Mouse (Mus musculus) adrenal gland, postnatal 14 days (tissue): Measurements from ENCODE around the gene Ppp1r1c. TPM values are rescaled to one million over a fixed set of nuclear protein-coding genes. Genes with fewer than 3 reads are reported as not detected.

Source experiments
- DNase-seq: peaks from one replicate; pipeline ENCODE4 v3.0.0; 2021; ENCODE audit warnings: mixed read lengths
- long read RNA-seq, 2 experiments: library from polyadenylated mRNA; stranded (forward); transcript quantifications; one replicate each; pipeline ENCODE4 v2.0.0; 2021
- total RNA-seq: library from RNA; stranded (reverse); gene quantifications from 2 replicates; pipeline ENCODE4 v1.2.3, GENCODE M21; 2021

Ppp1r1c gene
- not detected in 2 replicates for total RNA-seq
- long read RNA-seq, experiment 1, result 0 reads
- long read RNA-seq, experiment 2, result 0 reads

GRCm38 (mm10) chr2:79707575-79707974, at the start of gene Ppp1r1c:
Gene Ppp1r1c (plus strand): TSS chr2:79707780.
- DNase-seq, result no peak

- no peak for DNase-seq
Observed at GRCm38 (mm10) chr2:79660417-79661185, 47.0 kb upstream of the Ppp1r1c start.

GRCm38 (mm10) chr2:79661486-79662104, 46.0 kb upstream of the Ppp1r1c start:
- no peak for DNase-seq

GRCm38 (mm10) chr2:79664532-79665286, 42.9 kb upstream of the Ppp1r1c start:
- DNase-seq, result no peak

GRCm38 (mm10) chr2:79665492-79665891, 42.1 kb upstream of the Ppp1r1c start:
- DNase-seq, result no peak

- no peak for DNase-seq
Observed at GRCm38 (mm10) chr2:79675266-79675665, 32.3 kb upstream of the Ppp1r1c start.

- no peak for DNase-seq
Observed at GRCm38 (mm10) chr2:79677663-79678257, 29.8 kb upstream of the Ppp1r1c start.

- no peak for DNase-seq
Observed at GRCm38 (mm10) chr2:79681672-79682071, 25.9 kb upstream of the Ppp1r1c start.

GRCm38 (mm10) chr2:79683258-79683657, 24.3 kb upstream of the Ppp1r1c start:
- no peak for DNase-seq

GRCm38 (mm10) chr2:79690838-79691237, 16.7 kb upstream of the Ppp1r1c start:
- DNase-seq, result no peak

GRCm38 (mm10) chr2:79695190-79695589, 12.4 kb upstream of the Ppp1r1c start:
- no peak for DNase-seq

- no peak for DNase-seq
Observed at GRCm38 (mm10) chr2:79695939-79696338, 11.6 kb upstream of the Ppp1r1c start.

GRCm38 (mm10) chr2:79696478-79697230, 10.9 kb upstream of the Ppp1r1c start:
- no peak for DNase-seq

GRCm38 (mm10) chr2:79698166-79698565, 9.4 kb upstream of the Ppp1r1c start:
- DNase-seq, result no peak

GRCm38 (mm10) chr2:79704773-79705172, 2.8 kb upstream of the Ppp1r1c start:
- DNase-seq, result no peak

- DNase-seq, result no peak
Observed at GRCm38 (mm10) chr2:79713662-79714091, 6.1 kb downstream of the Ppp1r1c start.

GRCm38 (mm10) chr2:79714745-79715144, 7.2 kb downstream of the Ppp1r1c start:
- no peak for DNase-seq

- no peak for DNase-seq
Observed at GRCm38 (mm10) chr2:79715925-79716324, 8.3 kb downstream of the Ppp1r1c start.

GRCm38 (mm10) chr2:79717846-79718245, 10.3 kb downstream of the Ppp1r1c start:
- DNase-seq, result peak; percentile 5

- DNase-seq, result no peak
Observed at GRCm38 (mm10) chr2:79722415-79722814, 14.8 kb downstream of the Ppp1r1c start.

- DNase-seq, result peak; percentile 58
Observed at GRCm38 (mm10) chr2:79738958-79739357, 31.4 kb downstream of the Ppp1r1c start.

- DNase-seq, result no peak
Observed at GRCm38 (mm10) chr2:79741966-79742365, 34.4 kb downstream of the Ppp1r1c start.
